Mouse (Mus musculus): ENCODE results near the gene Hmga2. TPM values are rescaled to one million over a fixed set of nuclear protein-coding genes. Genes with fewer than 3 reads are reported as not detected.

Gene Hmga2
- polyA plus RNA-seq, 1 experiment, result not detected

- TF ChIP-seq CTCF (IDR thresholded peaks at IDR 0.05; ENCODE audit: insufficient read depth, low read depth, low read length) (no peak), POLR2A (IDR thresholded peaks at IDR 0.05; ENCODE audit: insufficient read depth, low read depth, low read length) (no peak)
- 89% methylated on average over 9 of the region's 9 CpGs for WGBS
Observed at GRCm38 (mm10) chr10:120432081-120432480, 44.2 kb downstream of the Hmga2 start.

DNA sequence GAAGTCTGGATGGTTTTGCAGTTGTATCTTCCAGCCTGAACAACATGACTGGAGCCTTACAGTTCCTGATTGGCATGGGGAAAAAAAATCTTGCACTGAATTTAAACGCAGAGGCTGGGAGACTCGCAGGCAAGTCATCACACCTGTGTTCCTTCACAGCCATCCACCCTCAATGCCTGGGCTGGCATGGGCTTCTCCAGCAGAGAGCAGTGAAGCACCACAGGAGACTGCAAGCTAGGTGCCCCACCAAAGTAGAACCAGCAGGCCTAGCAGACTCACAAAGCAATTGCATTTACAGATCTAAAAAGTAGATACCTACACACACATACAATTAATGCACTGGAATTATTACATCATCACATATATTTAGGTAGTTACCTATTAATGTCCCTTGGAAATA, 44.8 kb downstream of the Hmga2 start:
- H3K27ac ChIP-seq (ENCODE audit: insufficient read depth, low read depth, low read length), result no peak overlapping the region
- peaks cover 9% of the 10 kb centered on the region for H3K4me1 ChIP-seq (ENCODE audit: control insufficient read depth, insufficient read depth, low read length)
- WGBS, result 82% methylated on average over 2 of the region's 2 CpGs
- TF ChIP-seq POLR2A (IDR thresholded peaks at IDR 0.05; ENCODE audit: insufficient read depth, low read depth, low read length), result no peak
- H3K4me3 ChIP-seq (ENCODE audit: insufficient read depth, low read depth, low read length), result no peak overlapping the region

More at GRCm38 (mm10) chr10:120432081-120432480, 44.2 kb downstream of the Hmga2 start:
- no peak overlapping the region for H3K4me3 ChIP-seq (ENCODE audit: insufficient read depth, low read depth, low read length)
- peaks cover 9% of the 10 kb centered on the region for H3K4me1 ChIP-seq (ENCODE audit: control insufficient read depth, insufficient read depth, low read length)
- no peak overlapping the region for H3K27ac ChIP-seq (ENCODE audit: insufficient read depth, low read depth, low read length)

DNA sequence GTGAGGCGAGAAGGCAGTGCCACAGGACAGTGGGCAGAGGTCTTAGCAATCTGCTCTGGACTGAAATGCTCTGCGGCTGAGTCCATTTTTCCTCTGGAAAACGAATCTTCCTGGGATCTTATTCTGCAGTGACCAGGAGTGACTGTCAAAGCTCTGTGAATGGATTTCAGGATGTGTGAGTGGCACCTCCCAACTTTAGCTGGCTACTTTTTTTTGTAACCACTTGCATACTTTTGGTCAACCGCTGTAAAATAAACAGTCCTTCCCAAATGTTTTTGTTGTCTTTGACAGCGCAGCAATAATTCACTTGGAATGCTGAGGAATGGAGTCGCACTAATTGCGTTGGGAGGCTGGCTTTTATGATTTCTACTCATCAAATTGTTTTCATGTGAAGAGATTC, 45.8 kb downstream of the Hmga2 start:
- 85% methylated on average over 7 of the region's 7 CpGs for WGBS
- TF ChIP-seq POLR2A (IDR thresholded peaks at IDR 0.05; ENCODE audit: insufficient read depth, low read depth, low read length) (no peak), CTCF (IDR thresholded peaks at IDR 0.05; ENCODE audit: insufficient read depth, low read depth, low read length) (no peak)
- Histone ChIP-seq H3K4me3 (ENCODE audit: insufficient read depth, low read depth, low read length) (no peak overlapping the region), H3K27ac (ENCODE audit: insufficient read depth, low read depth, low read length) (no peak overlapping the region), H3K4me1 (ENCODE audit: control insufficient read depth, insufficient read depth, low read length) (peaks cover 9% of the 10 kb centered on the region)

- H3K4me3 ChIP-seq (ENCODE audit: insufficient read depth, low read depth, low read length), result no peak overlapping the region
- WGBS, result 88% methylated on average over 5 of the region's 5 CpGs
Observed at GRCm38 (mm10) chr10:120429758-120430259, 46.5 kb downstream of the Hmga2 start.

DNA sequence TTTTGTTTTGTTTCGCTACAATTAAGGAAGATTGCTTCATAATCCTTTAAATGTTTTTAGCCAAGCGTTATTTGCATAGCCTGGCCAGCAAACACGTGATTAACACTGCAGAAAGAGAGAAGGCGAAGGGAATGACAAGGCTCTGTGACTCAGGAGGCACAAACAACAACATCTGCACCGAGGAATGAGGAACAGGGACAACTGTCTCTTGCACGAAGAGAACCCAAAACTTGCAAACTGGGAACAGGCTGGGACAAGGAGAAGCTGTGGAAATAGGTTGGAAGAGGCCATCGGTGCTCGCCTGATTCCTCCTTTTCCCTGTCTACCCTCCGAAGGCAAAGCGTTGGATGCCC, 47.1 kb downstream of the Hmga2 start:
- 50% methylated on average over 10 of the region's 10 CpGs for WGBS
- no peak overlapping the region for H3K27ac ChIP-seq (ENCODE audit: insufficient read depth, low read depth, low read length)
- no peak overlapping the region for H3K4me3 ChIP-seq (ENCODE audit: insufficient read depth, low read depth, low read length)
- H3K4me1 ChIP-seq (ENCODE audit: control insufficient read depth, insufficient read depth, low read length), result peaks cover 9% of the 10 kb centered on the region
- TF ChIP-seq POLR2A (IDR thresholded peaks at IDR 0.05; ENCODE audit: insufficient read depth, low read depth, low read length), result no peak
- TF ChIP-seq CTCF (IDR thresholded peaks at IDR 0.05; ENCODE audit: insufficient read depth, low read depth, low read length), result no peak

More at GRCm38 (mm10) chr10:120429758-120430259, 46.5 kb downstream of the Hmga2 start:
- Histone ChIP-seq H3K4me1 (ENCODE audit: control insufficient read depth, insufficient read depth, low read length) (peaks cover 9% of the 10 kb centered on the region), H3K27ac (ENCODE audit: insufficient read depth, low read depth, low read length) (no peak overlapping the region)
- TF ChIP-seq POLR2A (IDR thresholded peaks at IDR 0.05; ENCODE audit: insufficient read depth, low read depth, low read length) (no peak), CTCF (IDR thresholded peaks at IDR 0.05; ENCODE audit: insufficient read depth, low read depth, low read length) (no peak)

DNA sequence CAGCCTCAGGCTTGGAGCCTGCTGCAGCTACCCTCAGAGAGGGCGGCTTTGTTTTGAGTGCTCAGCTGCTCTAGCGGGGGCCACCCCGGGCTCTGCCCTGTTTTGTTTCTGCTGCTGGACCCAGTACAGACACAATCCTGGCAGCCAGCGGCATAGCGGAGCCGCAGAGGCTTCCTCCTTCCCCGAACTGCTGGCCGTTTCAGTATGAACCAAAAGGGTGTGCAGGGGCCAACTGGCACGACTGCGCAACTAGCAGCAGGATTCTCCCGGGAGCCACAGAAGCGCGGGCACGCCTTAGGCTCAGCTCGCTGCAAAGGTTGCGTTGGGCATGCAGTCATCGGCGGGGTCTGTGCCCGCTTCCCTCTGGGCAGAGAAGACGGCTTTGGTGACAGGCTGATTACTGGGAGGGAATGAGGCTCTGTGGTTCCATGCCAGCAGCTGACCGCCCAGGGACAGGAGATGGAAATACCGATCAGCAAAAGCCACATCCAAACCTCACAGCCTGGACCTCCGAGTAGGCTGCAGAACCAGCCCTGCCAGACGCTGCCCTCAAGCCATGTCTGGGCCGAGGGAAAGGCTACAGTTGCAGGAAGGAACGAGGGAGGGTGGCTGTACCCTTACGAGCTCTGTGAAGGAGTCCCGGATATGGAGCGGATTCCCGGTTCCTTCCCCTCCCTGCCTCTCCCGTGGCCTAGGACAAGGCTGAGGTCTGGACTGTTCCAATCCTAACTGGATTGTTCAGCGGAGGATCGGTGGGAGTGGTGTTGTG, 47.7 kb downstream of the Hmga2 start:
- TF ChIP-seq CTCF (IDR thresholded peaks at IDR 0.05; ENCODE audit: insufficient read depth, low read depth, low read length) (no peak), POLR2A (IDR thresholded peaks at IDR 0.05; ENCODE audit: insufficient read depth, low read depth, low read length) (no peak)
- no peak overlapping the region for H3K27ac ChIP-seq (ENCODE audit: insufficient read depth, low read depth, low read length)
- 11% methylated on average over 33 of the region's 33 CpGs for WGBS
- H3K4me3 ChIP-seq (ENCODE audit: insufficient read depth, low read depth, low read length), result peak overlapping the region; percentile 5; the same call in 1 of the 2 replicates
- H3K4me1 ChIP-seq (ENCODE audit: control insufficient read depth, insufficient read depth, low read length), result peaks cover 9% of the 10 kb centered on the region

DNA sequence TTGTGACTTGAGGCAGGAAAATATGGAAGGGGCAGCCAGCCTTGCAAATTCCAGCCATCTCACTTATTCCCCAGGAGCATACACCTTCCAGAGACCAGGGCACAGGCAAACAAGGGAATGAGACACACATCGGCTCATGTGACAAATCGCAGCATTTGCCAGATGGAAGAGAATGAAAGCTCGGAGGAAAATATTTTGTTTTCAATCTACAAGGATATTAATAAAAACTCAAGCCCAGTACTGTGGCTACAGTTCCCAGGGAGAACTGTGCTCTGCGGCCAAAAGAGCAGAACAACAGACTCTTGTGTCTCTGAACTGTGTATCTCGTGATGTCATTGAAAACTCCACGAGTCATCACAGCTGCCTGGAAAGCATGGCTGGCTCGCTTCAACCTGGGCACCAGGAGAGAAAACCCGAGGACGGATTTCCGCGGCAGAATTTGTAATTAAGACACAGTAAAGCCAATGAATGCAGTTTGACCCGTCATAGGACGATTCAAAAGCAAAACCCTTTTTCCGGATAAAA, 50.1 kb downstream of the Hmga2 start:
- 34% methylated on average over 14 of the region's 14 CpGs for WGBS
- H3K27ac ChIP-seq (ENCODE audit: insufficient read depth, low read depth, low read length), result no peak overlapping the region
- no peak overlapping the region for H3K4me3 ChIP-seq (ENCODE audit: insufficient read depth, low read depth, low read length)
- H3K4me1 ChIP-seq (ENCODE audit: control insufficient read depth, insufficient read depth, low read length), result peaks cover 14% of the 10 kb centered on the region
- TF ChIP-seq POLR2A (IDR thresholded peaks at IDR 0.05; ENCODE audit: insufficient read depth, low read depth, low read length) (no peak), CTCF (IDR thresholded peaks at IDR 0.05; ENCODE audit: insufficient read depth, low read depth, low read length) (no peak)

GRCm38 (mm10) chr10:120424015-120424414, 52.3 kb downstream of the Hmga2 start:
- Histone ChIP-seq H3K4me1 (ENCODE audit: control insufficient read depth, insufficient read depth, low read length) (peaks cover 14% of the 10 kb centered on the region), H3K4me3 (ENCODE audit: insufficient read depth, low read depth, low read length) (no peak overlapping the region), H3K27ac (ENCODE audit: insufficient read depth, low read depth, low read length) (no peak overlapping the region)
- 93% methylated on average over 9 of the region's 9 CpGs for WGBS
- TF ChIP-seq CTCF (IDR thresholded peaks at IDR 0.05; ENCODE audit: insufficient read depth, low read depth, low read length), result no peak
- no peak for TF ChIP-seq POLR2A (IDR thresholded peaks at IDR 0.05; ENCODE audit: insufficient read depth, low read depth, low read length)

DNA sequence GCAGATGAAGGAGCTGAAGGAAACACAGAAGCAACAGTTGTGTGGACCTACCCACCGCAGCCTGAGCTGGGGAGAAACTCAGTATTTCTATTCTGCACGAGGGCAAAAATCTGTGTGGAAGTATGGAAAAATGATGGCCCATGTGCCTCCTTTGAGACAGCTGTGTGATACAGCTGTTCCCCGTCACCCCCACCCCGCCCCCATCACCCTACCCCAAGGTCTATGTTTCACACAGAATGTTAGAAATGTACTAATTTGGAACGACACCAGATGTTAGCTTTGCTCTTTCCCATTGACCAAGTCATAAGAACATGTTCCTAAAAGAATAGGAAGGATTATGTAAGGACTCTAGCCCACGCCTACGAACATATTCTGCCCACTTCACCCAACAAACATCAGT, 53.0 kb downstream of the Hmga2 start:
- 80% methylated on average over 7 of the region's 7 CpGs for WGBS
- TF ChIP-seq POLR2A (IDR thresholded peaks at IDR 0.05; ENCODE audit: insufficient read depth, low read depth, low read length) (no peak), CTCF (IDR thresholded peaks at IDR 0.05; ENCODE audit: insufficient read depth, low read depth, low read length) (no peak)
- Histone ChIP-seq H3K27ac (ENCODE audit: insufficient read depth, low read depth, low read length) (no peak overlapping the region), H3K4me3 (ENCODE audit: insufficient read depth, low read depth, low read length) (no peak overlapping the region), H3K4me1 (ENCODE audit: control insufficient read depth, insufficient read depth, low read length) (peaks cover 7% of the 10 kb centered on the region)

Data from olfactory bulb, adult 2 months (tissue).